Mouse (Mus musculus) ovary, postnatal 10 days (tissue): ENCODE measurements around the gene Gm10447.
"Not testable (repeated sequence)": the region's sequence is repeated elsewhere in the genome, so short reads cannot be mapped to it uniquely, and the experiment has no call there.

Source experiments
- DNase-seq: peaks from one replicate; pipeline ENCODE4 v3.0.0; 2022; ENCODE audit warnings: low spot score

The Gm10447 gene

GRCm38 (mm10) chr11:53443861-53444260, 13.0 kb downstream of the Gm10447 start:
- DNase-seq: no peak

GRCm38 (mm10) chr11:53441921-53442320, 15.0 kb downstream of the Gm10447 start:
- DNase-seq: no peak

DNA sequence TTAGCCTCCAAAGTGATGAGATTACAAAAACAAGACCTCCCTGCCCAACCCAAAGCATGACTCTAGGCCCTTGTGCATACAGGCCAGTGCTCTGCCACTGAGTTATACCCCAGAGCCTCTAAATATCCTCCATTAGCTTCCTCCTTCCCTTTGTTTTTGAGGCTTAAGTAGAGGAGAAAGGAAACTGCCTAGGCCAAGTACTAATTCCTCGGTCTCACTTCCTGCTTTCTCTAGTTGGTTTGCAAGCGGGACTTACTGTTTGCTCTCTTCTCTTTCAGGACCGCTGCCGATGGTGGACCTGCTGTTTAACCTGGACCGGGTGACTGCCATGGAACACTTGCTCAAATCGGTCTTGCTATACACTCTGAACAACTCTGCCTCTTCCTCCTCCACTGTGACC, 20.6 kb downstream of the Gm10447 start:
- no peak for DNase-seq

DNA sequence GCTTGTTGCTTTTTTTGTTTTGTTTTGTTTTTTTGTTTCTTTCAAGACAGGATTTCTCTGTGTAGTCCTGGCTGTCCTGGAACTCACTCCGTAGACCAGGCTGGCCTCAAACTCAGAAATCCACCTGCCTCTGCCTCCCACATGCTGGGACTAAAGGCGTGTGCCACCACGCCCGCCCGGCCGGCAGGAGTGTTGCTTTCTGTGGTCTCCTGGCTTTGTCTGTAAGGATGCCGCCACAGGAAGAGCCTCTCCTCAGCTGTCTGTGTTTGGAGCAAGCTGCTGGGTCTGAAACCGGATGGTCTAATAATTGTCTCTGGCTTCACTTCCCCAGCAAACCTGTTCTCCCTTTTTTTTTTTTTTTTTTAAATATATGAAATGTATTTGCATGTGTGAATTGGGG, 21.4 kb downstream of the Gm10447 start:
- DNase-seq: no peak

DNA sequence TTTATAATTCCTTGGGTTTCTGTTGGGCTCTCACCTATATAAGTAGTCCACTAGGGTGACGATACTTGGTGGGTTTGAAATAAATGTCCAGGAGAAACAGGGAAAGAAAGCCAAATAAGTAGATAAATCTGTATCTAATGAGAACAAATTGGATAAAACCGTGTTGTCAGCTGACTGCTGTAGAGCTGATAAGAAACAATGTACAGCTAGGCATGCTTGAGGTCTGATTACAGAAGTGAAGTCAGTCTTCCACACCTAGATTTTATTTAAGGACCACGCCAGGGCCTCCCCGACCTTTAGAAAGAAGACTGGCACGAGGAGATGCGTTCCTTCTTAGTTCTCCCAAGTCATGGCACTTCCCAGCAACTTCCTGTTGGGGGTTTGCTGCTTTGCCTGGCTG, 23.9 kb downstream of the Gm10447 start:
- DNase-seq: no peak

- no peak for DNase-seq
Measured at GRCm38 (mm10) chr11:53431347-53432056, 25.4 kb downstream of the Gm10447 start.

- DNase-seq: peak; percentile 91
Measured at GRCm38 (mm10) chr11:53430670-53431346, 26.1 kb downstream of the Gm10447 start, which contains the start of the genes Uqcrq and Gdf9. Gene Uqcrq (minus strand): TSS chr11:53430831. Gene Gdf9 (plus strand): TSS chr11:53431023.

DNA sequence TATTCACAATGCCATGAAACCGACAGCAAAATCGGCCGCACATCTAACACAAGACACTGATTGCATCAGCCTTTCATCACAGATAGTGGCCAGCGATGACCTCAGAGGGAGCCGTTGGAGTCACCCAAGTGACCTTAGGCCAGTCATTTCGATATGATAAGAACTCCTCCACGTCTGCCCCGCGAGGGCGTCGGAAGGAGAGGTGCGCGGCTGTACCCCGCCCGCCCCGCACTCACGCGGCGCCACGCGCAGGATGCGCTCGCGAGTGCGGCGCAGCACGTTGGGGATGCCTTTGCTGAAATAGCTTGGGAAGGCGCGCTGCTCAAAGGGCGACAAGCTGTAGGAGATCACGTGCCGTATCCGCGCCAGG, 26.6 kb downstream of the Gm10447 start:
- no peak for DNase-seq

GRCm38 (mm10) chr11:53429182-53429581, 27.7 kb downstream of the Gm10447 start:
- no peak for DNase-seq

GRCm38 (mm10) chr11:53428716-53429057, 28.2 kb downstream of the Gm10447 start:
- no peak for DNase-seq

DNA sequence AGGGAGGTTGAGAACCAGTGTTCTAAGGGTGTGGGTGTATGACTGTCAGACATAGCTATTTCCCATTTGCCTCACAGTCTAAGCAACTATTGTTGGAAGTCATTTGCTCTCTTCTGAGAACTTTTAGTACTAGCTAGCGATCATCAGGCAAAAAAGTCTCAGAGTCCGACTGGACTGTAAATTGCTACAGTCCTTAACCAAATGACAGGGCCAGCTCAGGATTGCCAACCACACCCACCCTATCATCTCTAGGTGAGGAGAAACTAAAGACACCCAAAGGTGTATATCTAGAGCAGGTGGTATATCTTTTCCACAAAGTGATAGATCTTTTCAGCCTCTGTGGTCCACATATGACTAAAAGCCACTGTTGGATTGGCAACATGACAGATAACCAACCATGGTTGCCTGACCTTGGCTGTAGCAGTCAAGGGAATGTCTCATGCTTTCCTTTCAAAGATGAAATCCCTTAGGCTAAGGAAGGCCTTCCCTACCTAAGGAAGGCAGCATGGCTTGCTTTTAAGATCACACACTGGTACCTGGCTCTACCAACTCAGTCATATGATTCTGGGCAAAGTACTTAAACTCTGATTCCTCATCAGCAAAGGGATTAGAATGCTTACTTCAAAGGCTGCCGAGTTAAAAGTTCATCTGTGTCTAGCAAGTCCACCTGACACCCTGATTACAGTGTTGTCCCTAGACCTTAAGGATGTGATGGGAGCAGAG, 28.8 kb downstream of the Gm10447 start:
- no peak for DNase-seq

GRCm38 (mm10) chr11:53426914-53427313, 30.0 kb downstream of the Gm10447 start:
- DNase-seq: not testable (repeated sequence)

DNA sequence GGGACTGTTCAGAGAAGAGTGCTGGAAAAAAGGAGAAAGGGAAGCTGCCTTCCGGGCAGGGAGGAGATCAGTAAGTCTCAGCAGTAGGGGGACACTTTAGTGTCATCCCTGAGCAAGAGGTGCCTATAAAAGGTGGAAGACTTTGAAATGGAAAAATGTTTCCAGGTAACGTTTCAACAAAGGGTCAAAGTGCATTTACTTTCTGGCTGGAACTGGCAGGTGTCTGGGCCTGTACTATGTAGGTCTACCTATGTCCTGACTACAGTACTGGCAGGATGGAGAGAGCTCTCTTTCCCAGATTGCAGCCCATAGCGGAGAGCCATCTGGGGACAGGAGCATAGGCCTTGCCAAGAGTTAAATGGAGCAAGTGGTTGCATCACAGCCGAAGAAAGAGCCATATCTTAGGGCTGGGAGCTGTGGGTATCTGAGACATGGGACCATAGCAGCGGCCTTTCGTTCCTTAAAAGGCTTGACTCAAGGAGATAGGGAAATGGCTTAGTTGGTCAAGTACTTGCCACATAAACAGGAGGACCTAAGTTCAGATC, 31.1 kb downstream of the Gm10447 start:
- DNase-seq: no peak

- no peak for DNase-seq
Measured at GRCm38 (mm10) chr11:53425251-53425650, 31.7 kb downstream of the Gm10447 start.

GRCm38 (mm10) chr11:53424826-53425225, 32.1 kb downstream of the Gm10447 start:
- DNase-seq: no peak

- no peak for DNase-seq
Measured at GRCm38 (mm10) chr11:53423036-53423435, 33.9 kb downstream of the Gm10447 start, which contains the start of gene Leap2. Gene Leap2 (minus strand): TSS chr11:53423170.

GRCm38 (mm10) chr11:53418048-53418447, 38.9 kb downstream of the Gm10447 start:
- no peak for DNase-seq

GRCm38 (mm10) chr11:53413871-53414270, 43.0 kb downstream of the Gm10447 start:
- DNase-seq: no peak

- no peak for DNase-seq
Measured at GRCm38 (mm10) chr11:53411738-53412137, 45.2 kb downstream of the Gm10447 start.
